Mouse (Mus musculus) urinary bladder, postnatal 25 days (tissue): ENCODE data around the gene Slc52a3.

Experiments
- DNase-seq: peaks from one replicate; pipeline ENCODE4 v3.0.0; 2022; ENCODE audit warnings: low spot score

Gene Slc52a3

DNA sequence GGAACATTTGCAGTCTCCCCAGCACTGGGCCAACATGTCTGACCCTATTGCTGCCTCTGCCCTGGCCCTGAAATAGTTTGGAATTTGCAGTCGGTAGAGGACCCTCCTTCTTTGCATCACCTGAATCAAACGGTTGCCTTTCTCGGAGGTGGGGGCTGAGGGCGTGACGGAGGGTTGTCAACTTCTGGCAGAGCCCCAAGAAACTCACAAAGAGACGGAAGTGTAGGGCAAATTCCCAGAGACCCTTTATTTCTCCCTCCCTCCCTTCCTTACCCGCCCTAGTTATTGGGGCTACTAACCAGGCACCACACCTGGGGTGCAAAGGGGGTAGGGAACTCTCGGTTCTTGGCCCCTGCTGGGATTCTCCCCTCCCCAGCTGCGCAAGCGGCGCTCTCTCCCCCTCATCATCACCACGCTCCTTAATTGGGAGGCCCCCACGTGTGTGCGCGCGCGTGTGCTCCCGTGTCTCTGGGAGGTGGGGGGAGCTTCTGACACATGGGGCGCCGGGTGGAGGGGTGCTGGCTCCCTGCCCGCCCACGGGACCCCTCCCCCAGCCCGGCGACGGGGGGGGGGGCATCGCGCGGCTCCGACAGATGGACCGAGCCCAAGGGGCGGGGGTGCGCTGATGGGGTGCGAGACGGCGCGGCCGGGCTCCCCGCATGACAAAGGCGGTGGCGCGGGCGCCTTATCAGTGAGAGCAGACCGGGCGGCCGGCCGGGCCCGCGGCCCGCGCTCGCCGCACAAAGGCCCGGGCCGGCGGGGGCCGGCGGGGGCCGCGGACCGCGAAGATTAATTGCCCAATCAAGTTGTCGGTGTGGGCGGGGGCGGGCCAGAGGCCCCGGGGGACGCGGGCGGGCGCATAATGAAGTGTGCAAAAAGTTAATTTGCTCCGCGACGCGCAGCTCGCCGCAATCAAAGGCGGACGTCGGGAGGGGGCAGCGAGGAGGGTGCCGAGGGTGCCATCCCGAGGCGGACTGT, 52.0 kb downstream of the Slc52a3 start:
- DNase-seq, result no peak

DNA sequence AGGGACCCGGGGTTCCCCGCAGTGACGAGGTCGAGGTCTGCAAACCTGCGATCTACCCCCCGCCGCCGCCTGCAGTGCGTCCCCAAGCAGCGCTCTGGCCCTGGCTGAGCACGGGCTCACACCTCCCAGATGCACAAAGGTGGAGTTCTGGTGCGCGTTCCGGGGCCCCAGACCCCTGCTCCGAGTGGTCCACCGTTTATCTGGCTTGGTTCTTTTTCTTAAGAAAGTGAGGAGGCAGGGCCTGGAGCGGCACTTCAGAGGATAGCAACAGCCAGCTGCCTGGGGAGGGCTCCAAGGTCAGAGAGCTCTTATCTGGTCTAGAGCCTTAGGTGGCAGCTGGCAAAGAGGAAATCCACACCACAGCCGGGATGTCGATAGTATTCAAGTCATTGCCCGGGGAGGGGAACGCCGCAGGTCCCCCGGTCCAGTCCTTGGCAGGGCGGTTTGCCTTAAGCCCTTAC, 52.7 kb downstream of the Slc52a3 start:
- DNase-seq, result no peak

DNA sequence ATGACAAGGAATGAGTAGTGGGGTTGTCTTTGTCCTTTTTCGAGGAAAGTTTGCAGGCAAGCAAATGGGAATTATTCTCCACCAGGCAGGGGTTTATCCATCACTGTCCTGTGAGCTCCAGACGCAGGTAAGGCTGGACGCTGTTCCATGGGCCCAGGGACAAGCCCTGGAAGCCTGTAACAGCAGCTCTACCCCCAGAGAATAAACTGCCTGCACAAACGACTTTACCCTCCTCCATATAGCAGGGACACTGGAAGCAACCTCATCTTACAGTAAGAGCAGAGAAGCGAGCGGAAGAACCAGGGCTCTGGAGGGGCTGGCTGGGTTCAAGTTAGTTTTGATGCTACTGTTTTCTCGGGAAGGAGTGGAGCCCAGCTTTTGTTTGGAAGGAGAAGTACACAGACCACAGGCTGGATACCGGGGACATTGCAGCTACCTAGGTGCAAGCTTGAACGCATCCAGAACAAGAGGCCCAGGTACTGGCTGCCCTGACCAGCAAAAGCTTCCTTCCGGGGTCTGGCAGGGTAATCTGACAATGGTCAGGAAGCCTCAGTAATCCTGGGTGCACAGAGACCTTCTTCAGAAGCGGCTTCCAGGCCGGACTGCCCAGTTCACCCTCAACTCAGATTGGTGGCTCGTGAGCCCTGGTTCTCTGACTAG, 53.4 kb downstream of the Slc52a3 start:
- no peak for DNase-seq

- no peak for DNase-seq
Measured at GRCm38 (mm10) chr2:152050316-152050715, 54.0 kb downstream of the Slc52a3 start.

DNA sequence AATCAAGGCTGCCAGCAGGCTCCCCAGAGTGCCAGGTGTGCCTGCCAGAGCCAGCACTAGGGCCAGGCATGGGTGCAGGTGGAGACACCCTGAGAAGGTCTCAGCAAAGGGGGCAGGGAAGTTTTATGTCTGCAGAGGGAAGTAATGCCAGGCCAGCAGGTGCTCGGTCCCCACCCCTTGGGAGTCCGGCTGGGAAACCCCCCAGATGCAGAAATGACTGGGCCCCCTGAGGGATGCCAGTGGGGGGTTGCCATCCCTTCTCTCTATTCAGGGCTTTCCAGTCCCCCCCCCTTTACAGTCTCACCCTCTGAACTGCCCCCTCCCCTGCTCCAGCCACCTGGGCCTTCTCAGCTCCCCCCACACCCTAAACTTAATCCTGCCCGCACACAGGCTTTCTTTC, 55.7 kb downstream of the Slc52a3 start:
- DNase-seq, result no peak

DNA sequence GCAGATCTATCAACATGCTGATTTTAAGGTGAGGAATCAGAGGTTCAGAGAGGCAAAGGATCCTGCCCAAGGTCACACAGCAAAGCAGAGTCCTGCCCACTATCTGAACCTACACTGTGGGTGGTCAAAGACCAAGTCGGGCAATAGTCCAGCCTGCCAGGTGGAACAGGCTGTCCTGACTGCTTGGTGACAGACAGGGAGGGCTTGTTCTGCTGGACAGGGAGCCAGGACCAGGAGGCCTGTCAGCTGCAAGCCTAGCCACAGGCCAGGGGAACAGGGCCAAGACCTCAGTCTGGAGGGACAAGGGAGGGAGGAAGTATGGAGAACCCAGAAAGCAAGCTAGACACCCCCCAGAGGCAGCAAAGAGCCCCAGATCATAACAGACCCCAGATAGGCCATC, 59.1 kb downstream of the Slc52a3 start:
- no peak for DNase-seq

GRCm38 (mm10) chr2:152056368-152057251, 60.3 kb downstream of the Slc52a3 start:
- no peak for DNase-seq

DNA sequence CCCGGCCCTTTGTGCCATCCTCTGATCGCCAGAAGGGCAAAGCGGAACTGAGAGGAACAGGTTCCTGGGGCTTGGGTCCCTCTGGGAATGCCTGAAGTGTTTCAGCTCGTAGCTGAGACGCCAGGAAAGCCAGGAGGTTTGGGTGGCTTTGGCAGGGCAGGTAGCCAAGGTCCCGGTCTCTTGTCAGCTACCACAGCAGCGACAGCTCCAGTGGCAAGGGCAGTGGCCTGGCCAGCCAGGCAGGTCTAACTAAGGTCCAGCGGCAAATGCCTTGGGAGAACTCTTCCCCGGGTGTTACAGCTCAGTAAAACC, 60.9 kb downstream of the Slc52a3 start:
- DNase-seq, result no peak
